Mouse (Mus musculus) MEL (cell line): ENCODE measurements around the gene Prm2. TPM values are rescaled to one million over a fixed set of nuclear protein-coding genes. Genes with fewer than 3 reads are reported as not detected.

Experiments
- DNase-seq: peaks from one replicate; pipeline ENCODE4 v3.0.0; 2011; ENCODE audit warnings: low read depth, low spot score
- H3K27ac ChIP-seq: 2 replicates; pipeline ENCODE4 v1.5.1; 2012; ENCODE audit warnings: low read depth, mild to moderate bottlenecking, control low read depth, low read length, moderate library complexity; ENCODE audit not compliant: control insufficient read depth
- H3K27me3 ChIP-seq, 2 experiments: fragments of 150-350 bp in 1 of 2; sonication (generic) in 1 of 2; 2 replicates each; pipeline ENCODE4 v1.6.1; 2012; ENCODE audit warnings: low read length in 2 of 2, mild to moderate bottlenecking in 2 of 2, improper control_type of control experiment in 1 of 2, moderate library complexity in 1 of 2; ENCODE audit not compliant: insufficient read depth in 2 of 2, control insufficient read depth in 1 of 2
- H3K36me3 ChIP-seq, 2 experiments: 2 replicates each; pipeline ENCODE4 v1.6.1; 2012 to 2014; ENCODE audit warnings: low read length in 2 of 2, improper control_type of control experiment in 1 of 2, inconsistent platforms in 1 of 2, mild to moderate bottlenecking in 1 of 2; ENCODE audit not compliant: insufficient read depth in 2 of 2, control insufficient read depth in 1 of 2
- H3K4me1 ChIP-seq, 2 experiments: fragments of 150-350 bp in 1 of 2; sonication (generic) in 1 of 2; 2 replicates each; pipeline ENCODE4 v1.6.1; 2012; ENCODE audit warnings: low read length in 2 of 2, improper control_type of control experiment in 1 of 2, mild to moderate bottlenecking in 1 of 2; ENCODE audit not compliant: insufficient read depth in 2 of 2, control insufficient read depth in 1 of 2
- H3K4me3 ChIP-seq, 2 experiments: fragments of 150-350 bp in 1 of 2; sonication (generic) in 1 of 2; 2 replicates each; pipeline ENCODE4 v1.5.1; 2012; ENCODE audit warnings: low read depth in 2 of 2, low read length in 2 of 2, mild to moderate bottlenecking in 2 of 2, moderate library complexity in 2 of 2, control low read depth in 1 of 2, improper control_type of control experiment in 1 of 2; ENCODE audit not compliant: control insufficient read depth in 1 of 2, insufficient read depth in 1 of 2
- H3K79me2 ChIP-seq: 2 replicates; pipeline ENCODE4 v1.6.1; 2012; ENCODE audit warnings: mild to moderate bottlenecking, low read length, moderate library complexity; ENCODE audit not compliant: control insufficient read depth, poor library complexity, insufficient read depth
- H3K9ac ChIP-seq: 2 replicates; pipeline ENCODE4 v1.6.1; 2012; ENCODE audit warnings: low read depth, mild to moderate bottlenecking, control low read depth, low read length, moderate library complexity; ENCODE audit not compliant: control insufficient read depth, poor library complexity, severe bottlenecking
- H3K9me3 ChIP-seq: fragments of 150-350 bp; sonication (generic); replicated peaks from 2 replicates; pipeline ENCODE4 v1.6.1; 2012; ENCODE audit warnings: mild to moderate bottlenecking, low read length, improper control_type of control experiment, moderate library complexity; ENCODE audit not compliant: insufficient read depth
- CHD1 ChIP-seq: IDR thresholded peaks from 2 replicates; pipeline ENCODE4 v1.6.1; 2012; ENCODE audit warnings: low read depth, mild to moderate bottlenecking, inconsistent platforms, low read length, improper control_type of control experiment
- CHD2 ChIP-seq: IDR thresholded peaks from 2 replicates; pipeline ENCODE4 v1.6.1; 2011; ENCODE audit warnings: low read length, improper control_type of control experiment
- CTCF ChIP-seq, 3 experiments: IDR thresholded peaks in 2 of 3; conservative IDR thresholded peaks in 1 of 3; 2 replicates each; pipeline ENCODE4 v1.5.1; 2011 to 2012; ENCODE audit warnings: low read length in 3 of 3, low read depth in 2 of 3, mild to moderate bottlenecking in 2 of 3, improper control_type of control experiment in 1 of 3, inconsistent platforms in 1 of 3, mixed read lengths in 1 of 3, moderate library complexity in 1 of 3; ENCODE audit not compliant: control insufficient read depth in 1 of 3, insufficient read depth in 1 of 3, poor library complexity in 1 of 3, severe bottlenecking in 1 of 3
- ETS1 ChIP-seq: IDR thresholded peaks from 2 replicates; pipeline ENCODE4 v1.6.1; 2012; ENCODE audit warnings: low read depth, mild to moderate bottlenecking, inconsistent platforms, low read length, improper control_type of control experiment, moderate library complexity
- GATA1 ChIP-seq: IDR thresholded peaks from 2 replicates; pipeline ENCODE4 v1.6.1; 2011; ENCODE audit warnings: low read depth, low read length, improper control_type of control experiment
- HCFC1 ChIP-seq: IDR thresholded peaks from 2 replicates; pipeline ENCODE4 v1.6.1; 2012; ENCODE audit warnings: low read depth, mild to moderate bottlenecking, inconsistent platforms, low read length, improper control_type of control experiment, moderate library complexity
- KAT2A ChIP-seq: conservative IDR thresholded peaks from 2 replicates; pipeline ENCODE4 v1.6.1; 2012; ENCODE audit warnings: low read depth, low read length, improper control_type of control experiment, inconsistent platforms
- MEF2A ChIP-seq: IDR thresholded peaks from 2 replicates; pipeline ENCODE4 v1.6.1; 2014; ENCODE audit warnings: low read depth, mild to moderate bottlenecking, inconsistent platforms, low read length, improper control_type of control experiment; ENCODE audit not compliant: poor library complexity, insufficient replicate concordance, severe bottlenecking; ENCODE audit errors: extremely low read depth
- MXI1 ChIP-seq: IDR thresholded peaks from 2 replicates; pipeline ENCODE4 v1.6.1; 2011; ENCODE audit warnings: mild to moderate bottlenecking, low read depth, low read length, improper control_type of control experiment
- MYC ChIP-seq: IDR thresholded peaks from 2 replicates; pipeline ENCODE4 v1.6.1; 2011; ENCODE audit warnings: low read depth, mild to moderate bottlenecking, low read length, improper control_type of control experiment, moderate library complexity
- POLR2A ChIP-seq, 2 experiments: IDR thresholded peaks; 2 replicates each; pipeline ENCODE4 v1.6.1; 2011 to 2012; ENCODE audit warnings: low read length in 2 of 2, mild to moderate bottlenecking in 2 of 2, control low read depth in 1 of 2, improper control_type of control experiment in 1 of 2, low read depth in 1 of 2, moderate library complexity in 1 of 2; ENCODE audit not compliant: control insufficient read depth in 1 of 2, insufficient read depth in 1 of 2, poor library complexity in 1 of 2
- POLR2AphosphoS2 ChIP-seq: IDR thresholded peaks from 2 replicates; pipeline ENCODE4 v1.6.1; 2011; ENCODE audit warnings: low read length, improper control_type of control experiment
- POLR2AphosphoS5 ChIP-seq: IDR thresholded peaks from 2 replicates; pipeline ENCODE4 v1.6.1; 2012; ENCODE audit warnings: low read depth, borderline replicate concordance, mild to moderate bottlenecking, inconsistent platforms, low read length, moderate library complexity, mixed read lengths
- RAD21 ChIP-seq: IDR thresholded peaks from 2 replicates; pipeline ENCODE4 v1.6.1; 2011; ENCODE audit warnings: mild to moderate bottlenecking, low read depth, low read length, improper control_type of control experiment
- SIN3A ChIP-seq: IDR thresholded peaks from 2 replicates; pipeline ENCODE4 v1.6.1; 2012; ENCODE audit warnings: low read length, improper control_type of control experiment, inconsistent platforms
- SMC3 ChIP-seq: IDR thresholded peaks from 2 replicates; pipeline ENCODE4 v1.6.1; 2011; ENCODE audit warnings: low read depth, low read length, improper control_type of control experiment
- TCF12 ChIP-seq: IDR thresholded peaks from 2 replicates; pipeline ENCODE4 v1.6.1; 2014; ENCODE audit warnings: low read depth, mild to moderate bottlenecking, inconsistent platforms, low read length, improper control_type of control experiment, moderate library complexity
- USF1 ChIP-seq: IDR thresholded peaks from 2 replicates; pipeline ENCODE4 v1.6.1; 2014; ENCODE audit warnings: low read depth, mild to moderate bottlenecking, inconsistent platforms, low read length, improper control_type of control experiment, moderate library complexity
- USF2 ChIP-seq, 2 experiments: IDR thresholded peaks; 2 replicates each; pipeline ENCODE4 v1.6.1; 2011 to 2012; ENCODE audit warnings: improper control_type of control experiment in 2 of 2, low read length in 2 of 2, borderline replicate concordance in 1 of 2, inconsistent platforms in 1 of 2, low read depth in 1 of 2, mild to moderate bottlenecking in 1 of 2; ENCODE audit not compliant: insufficient read depth in 1 of 2
- ZC3H11A ChIP-seq: IDR thresholded peaks from 2 replicates; pipeline ENCODE4 v1.6.1; 2012; ENCODE audit warnings: low read depth, mild to moderate bottlenecking, inconsistent platforms, low read length, improper control_type of control experiment
- ZMIZ1 ChIP-seq: IDR thresholded peaks from 2 replicates; pipeline ENCODE4 v1.6.1; 2012; ENCODE audit warnings: low read depth, mild to moderate bottlenecking, inconsistent platforms, low read length, improper control_type of control experiment, moderate library complexity
- polyA plus RNA-seq, 2 experiments: library from polyadenylated mRNA; stranded (reverse) in 1 of 2; unstranded in 1 of 2; fragments of >175 nt in 1 of 2; fragments of >200 nt in 1 of 2; gene quantifications; 2 replicates each; pipeline versions ENCODE4 v1.2.1 to v1.2.4; 2012; ENCODE audit warnings: low replicate concordance in 2 of 2, low read depth in 1 of 2; ENCODE audit not compliant: insufficient read length in 2 of 2, insufficient read depth in 1 of 2, missing spikeins in 1 of 2
- total RNA-seq: library from RNA; depleted of rRNA; stranded (reverse); fragments of 300-350 nt; gene quantifications from 2 replicates; pipeline ENCODE4 v1.2.3, GENCODE M21; 2012

Gene Prm2
- total and polyA plus RNA-seq, 3 experiments: not detected

- no peak overlapping the region for H3K9ac ChIP-seq
- peaks cover 0 to 4% of the 10 kb centered on the region in 2 experiments; a peak in 3 of 4 replicates for H3K27me3 ChIP-seq
- H3K9me3 ChIP-seq: no peaks in the 10 kb centered on the region
- no peak overlapping the region for H3K4me3 ChIP-seq
- no peaks in the 10 kb centered on the region for H3K36me3 ChIP-seq
- H3K4me1 ChIP-seq: no peaks in the 10 kb centered on the region
- no peak for DNase-seq
- H3K79me2 ChIP-seq: no peaks in the 10 kb centered on the region; the same call in 1 of the 2 replicates
- TF ChIP-seq KAT2A: no peak
- no peak for TF ChIP-seq USF1
- TF ChIP-seq USF2 (IDR thresholded peaks at IDR 0.05; ENCODE audit: borderline replicate concordance in 1 of 2, insufficient read depth in 1 of 2, low read depth in 1 of 2, low read length in 2 of 2): no peak
- TF ChIP-seq CHD2: no peak
- no peak for TF ChIP-seq CTCF (IDR thresholded peaks at IDR 0.05 in 2 of 3, conservative IDR thresholded peaks at IDR 0.05 in 1 of 3; ENCODE audit: control insufficient read depth in 1 of 3, insufficient read depth in 1 of 3, low read depth in 2 of 3, low read length in 3 of 3, poor library complexity in 1 of 3, severe bottlenecking in 1 of 3)
- TF ChIP-seq TCF12: no peak
- no peak for TF ChIP-seq GATA1
- TF ChIP-seq ZMIZ1: no peak
- no peak for TF ChIP-seq POLR2AphosphoS2
- no peak for TF ChIP-seq RAD21
- TF ChIP-seq CHD1: no peak
- no peak for TF ChIP-seq MEF2A
- TF ChIP-seq ZC3H11A: no peak
- no peak for TF ChIP-seq MYC
- no peak overlapping the region for H3K27ac ChIP-seq
Observed at GRCm38 (mm10) chr16:10780631-10781120, 15.3 kb downstream of the Prm2 start.

GRCm38 (mm10) chr16:10777579-10778160 is 18.3 kb downstream of the Prm2 start:
- Histone ChIP-seq H3K27ac (no peak overlapping the region), H3K4me3 (no peak overlapping the region), H3K36me3 (no peaks in the 10 kb centered on the region), H3K27me3 (no peaks in the 10 kb centered on the region; a peak in 1 of 4 replicates), H3K9ac (no peak overlapping the region), H3K4me1 (no peaks in the 10 kb centered on the region), H3K9me3 (no peaks in the 10 kb centered on the region), H3K79me2 (no peaks in the 10 kb centered on the region)
- DNase-seq: no peak
- TF ChIP-seq TCF12 (no peak), CHD1 (no peak), USF1 (no peak), ETS1 (no peak), MYC (no peak), CHD2 (no peak), MXI1 (no peak), POLR2AphosphoS2 (no peak), ZMIZ1 (no peak), KAT2A (no peak), HCFC1 (no peak), POLR2A (IDR thresholded peaks at IDR 0.05; ENCODE audit: control insufficient read depth in 1 of 2, insufficient read depth in 1 of 2, low read depth in 1 of 2, low read length in 2 of 2, poor library complexity in 1 of 2) (no peak), SMC3 (no peak), RAD21 (no peak), SIN3A (no peak), POLR2AphosphoS5 (no peak)
